ENCODE assay signal across 8 mouse cellular contexts in genomic region chr1:118954434-118955301, GRCm38 (mm10).
DNase-seq lines count a peak whose midpoint lies in the region; ATAC-seq lines count a peak whose summit lies in the region.
"Had no signal": no experiment of that assay in that cellular context is flagged by ENCODE, and none has a peak within 500 bp of the region (broad histone marks: within the 10 kb centered on the region; RNA-seq: fewer than 3 reads in every experiment).

No protein-coding gene starts in this region.

- H3K27ac ChIP-seq in intestine, embryonic 16.5 days (ENCODE audit: low read length) = peak overlapping the region; percentile 7; the same call in 1 of the 2 replicates
- 0 out of 2 replicates have a peak overlapping the region, but pooled peaks have one; percentile 32 for H3K27ac ChIP-seq in midbrain, embryonic 14.5 days (replicated peaks; ENCODE audit: low read depth, low read length)
- H3K27ac ChIP-seq: macrophage had no signal

- H3K9me3 ChIP-seq in intestine, embryonic 16.5 days (ENCODE audit: control insufficient read depth, low read length) = no peaks in the 10 kb centered on the region
- H3K9me3 ChIP-seq in midbrain, embryonic 14.5 days (ENCODE audit: control insufficient read depth, low read length) = no peaks in the 10 kb centered on the region

- H3K27me3 ChIP-seq in intestine, embryonic 16.5 days (replicated peaks; ENCODE audit: control insufficient read depth, insufficient read depth, low read length) = no peaks in the 10 kb centered on the region
- H3K27me3 ChIP-seq in midbrain, embryonic 14.5 days (ENCODE audit: control insufficient read depth, insufficient read depth, low read length) = no peaks in the 10 kb centered on the region

- 0 out of 2 replicates have a peak overlapping the region, but pooled peaks have one; percentile 4 for H3K4me2 ChIP-seq in intestine, embryonic 16.5 days (ENCODE audit: low read depth, low read length)
- H3K4me2 ChIP-seq in midbrain, embryonic 14.5 days (ENCODE audit: low read length) = no peak overlapping the region

- DNase-seq in right cerebral cortex, postnatal 4 days = peak; percentile 49
- DNase-seq in right cerebral cortex, adult 2 months (ENCODE audit: low spot score in 2 of 2) = no peak
- peak; percentile 33 to 35 for DNase-seq in heart, adult 18-20 months
- DNase-seq in midbrain, embryonic 14.5 days = peak; percentile 82
- DNase-seq in B cell, adult 2 months = no peak
- no peak for DNase-seq in cerebellum, adult 11 months

- peak; percentile 70 for ATAC-seq in intestine, embryonic 16.5 days
- ATAC-seq in midbrain, embryonic 14.5 days (ENCODE audit: low FRiP score, low TSS enrichment) = peak; percentile 87

- WGBS in intestine, embryonic 16.5 days = 39% methylated on average over 10 of the region's 10 CpGs
- 25% methylated on average over 10 of the region's 10 CpGs for WGBS in midbrain, embryonic 14.5 days

- peaks cover 27% of the 10 kb centered on the region for H3K4me1 ChIP-seq in intestine, embryonic 16.5 days (ENCODE audit: control insufficient read depth, insufficient read depth, low read length)
- peaks cover 21% of the 10 kb centered on the region for H3K4me1 ChIP-seq in midbrain, embryonic 14.5 days (ENCODE audit: control insufficient read depth, insufficient read depth, low read length)

- H3K36me3 ChIP-seq in intestine, embryonic 16.5 days (ENCODE audit: control insufficient read depth, insufficient read depth, low read length) = no peaks in the 10 kb centered on the region
- H3K36me3 ChIP-seq in midbrain, embryonic 14.5 days (ENCODE audit: control insufficient read depth, insufficient read depth, low read length) = no peaks in the 10 kb centered on the region

- H3K4me3 ChIP-seq in intestine, embryonic 16.5 days (ENCODE audit: low read length) = no peak overlapping the region
- no peak overlapping the region for H3K4me3 ChIP-seq in midbrain, embryonic 14.5 days (replicated peaks; ENCODE audit: low read depth, low read length)

- no peak overlapping the region for H3K9ac ChIP-seq in intestine, embryonic 16.5 days (ENCODE audit: low read depth, low read length)
- no peak overlapping the region for H3K9ac ChIP-seq in midbrain, embryonic 14.5 days (replicated peaks; ENCODE audit: low read length)

Comparison
In these comparisons a context has a peak if more than half of its experiments do, and no peak if none do; other contexts are left out.
1. DNase-seq: peak in right cerebral cortex, postnatal 4 days (single experiment), heart, adult 18-20 months (2 of 2) and midbrain, embryonic 14.5 days (single experiment); none in right cerebral cortex, adult 2 months (0 of 2), B cell, adult 2 months (0 of 2) and cerebellum, adult 11 months (single experiment).